Mouse (Mus musculus) liver, adult (tissue): ENCODE data around the gene Etfa.

Experiments
- GATA4 ChIP-seq: IDR thresholded peaks from 2 replicates; pipeline ENCODE4 v1.6.1; 2014; ENCODE audit warnings: mild to moderate bottlenecking, low read length; ENCODE audit not compliant: insufficient replicate concordance

Gene Etfa

DNA sequence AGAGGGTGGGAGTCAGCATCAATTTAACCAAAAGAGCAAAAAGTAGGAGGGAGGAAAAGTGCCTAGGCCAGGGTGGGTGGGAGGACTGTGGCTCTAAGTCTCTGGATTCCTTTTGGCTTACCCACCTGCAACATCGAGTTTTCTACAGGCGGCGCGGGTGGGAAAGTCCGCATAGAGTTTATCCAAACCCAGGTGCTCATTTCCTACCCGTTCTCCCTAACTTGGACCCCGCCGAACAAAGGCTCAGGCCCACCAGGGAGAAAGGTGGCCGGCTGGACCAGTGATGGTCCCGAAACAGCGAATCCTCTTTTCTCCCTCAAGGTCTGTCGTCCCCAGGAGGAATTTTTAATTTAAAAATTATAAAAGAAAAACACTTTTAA, 28.3 kb upstream of the Etfa start:
- no peak for TF ChIP-seq GATA4

DNA sequence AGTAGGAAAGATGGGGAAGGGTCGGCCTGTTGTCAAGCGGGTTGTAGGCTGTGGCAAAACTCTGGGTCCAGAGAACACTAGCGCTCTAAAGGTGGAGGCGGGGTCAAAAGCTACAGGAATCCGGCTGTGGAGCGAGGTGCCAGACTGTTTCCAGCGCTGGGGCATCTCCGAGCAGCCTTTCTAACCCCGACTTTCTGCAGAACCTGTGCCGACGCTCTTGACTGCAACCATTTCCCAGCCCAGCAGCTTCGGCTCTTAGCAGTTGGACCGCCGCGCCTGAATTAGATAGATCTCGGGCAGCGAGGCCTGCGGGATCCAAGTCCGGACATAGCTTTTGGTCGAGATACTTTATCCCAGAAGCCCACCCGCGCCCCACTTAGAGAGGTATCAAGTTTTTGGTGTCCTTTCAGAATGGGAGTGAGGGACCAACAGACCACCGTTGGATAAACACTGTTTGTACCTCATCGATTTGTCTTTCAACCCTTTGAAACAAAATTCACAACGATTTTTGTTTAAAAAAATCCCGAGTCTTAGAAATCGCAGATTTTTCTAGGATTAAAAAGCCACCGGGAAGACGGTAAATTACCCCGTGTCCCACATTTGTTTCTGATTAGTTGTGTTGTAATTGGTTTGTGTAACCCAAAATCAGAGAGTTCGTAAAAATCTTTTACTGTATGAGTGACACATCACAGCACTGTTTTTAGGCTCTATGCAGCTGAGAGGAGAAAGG, 27.8 kb upstream of the Etfa start:
- no peak for TF ChIP-seq GATA4

DNA sequence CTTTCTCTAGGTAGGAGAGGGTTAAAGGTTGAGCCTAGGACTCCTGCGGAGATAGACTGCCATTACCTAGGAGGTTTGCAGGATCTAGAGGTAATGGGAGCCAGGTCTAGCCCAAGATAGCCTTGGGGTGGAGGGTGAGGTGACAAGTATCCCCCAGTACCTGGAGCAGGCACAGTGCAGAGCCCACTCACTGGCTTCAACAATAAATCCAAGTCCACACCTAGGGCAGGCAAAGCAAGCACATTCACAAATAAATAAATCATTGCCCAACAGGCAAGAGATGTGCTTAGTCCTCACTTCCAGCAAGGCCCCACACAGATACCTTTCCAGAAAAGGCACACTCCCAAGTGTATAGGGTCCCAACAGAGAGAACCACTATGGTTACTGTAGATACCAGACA, 27.0 kb upstream of the Etfa start:
- TF ChIP-seq GATA4, result no peak

DNA sequence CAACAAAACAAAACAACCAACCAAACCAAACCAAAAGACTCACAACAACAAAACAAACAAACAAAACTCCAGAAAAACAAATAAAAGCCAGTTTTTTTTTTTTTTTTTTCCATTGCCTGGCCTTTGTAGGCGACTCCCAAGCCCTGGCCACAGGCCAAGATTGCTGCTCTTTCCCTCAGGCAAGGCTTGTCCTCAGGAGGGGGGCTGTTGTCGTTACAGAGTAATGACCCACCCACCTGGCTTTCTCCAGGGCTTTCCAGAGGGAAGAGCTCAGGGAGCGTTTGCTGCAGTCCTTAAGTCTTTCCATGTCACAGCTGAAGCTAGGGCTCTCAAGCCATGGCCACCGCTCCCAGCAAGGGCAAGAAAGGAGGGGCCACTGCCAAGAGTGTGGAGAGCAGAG, 26.3 kb upstream of the Etfa start, which contains the start of gene Isl2:
Gene Isl2 (plus strand): TSS at position 296 of the 400 bp plus-strand sequence.
- TF ChIP-seq GATA4, result no peak

DNA sequence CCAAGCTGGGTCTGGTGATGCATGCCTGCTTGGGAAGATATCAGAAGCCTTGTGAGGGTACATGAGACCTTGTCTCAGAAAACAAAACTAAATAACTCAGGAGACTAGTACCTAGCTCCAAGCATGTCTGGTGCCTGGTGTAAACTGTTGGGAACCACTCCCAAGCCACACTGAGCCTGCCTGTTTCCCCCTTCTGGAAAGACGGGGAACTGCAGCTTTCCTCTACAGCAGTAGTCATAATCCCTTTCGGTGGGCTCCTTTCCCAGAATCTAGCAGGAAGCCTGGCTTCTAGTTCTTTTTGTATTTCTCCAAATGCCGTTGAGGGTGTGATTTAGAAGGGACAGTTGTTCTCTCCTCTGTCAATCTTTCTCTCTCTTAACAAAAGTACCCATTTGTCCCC, 23.9 kb upstream of the Etfa start:
- no peak for TF ChIP-seq GATA4

DNA sequence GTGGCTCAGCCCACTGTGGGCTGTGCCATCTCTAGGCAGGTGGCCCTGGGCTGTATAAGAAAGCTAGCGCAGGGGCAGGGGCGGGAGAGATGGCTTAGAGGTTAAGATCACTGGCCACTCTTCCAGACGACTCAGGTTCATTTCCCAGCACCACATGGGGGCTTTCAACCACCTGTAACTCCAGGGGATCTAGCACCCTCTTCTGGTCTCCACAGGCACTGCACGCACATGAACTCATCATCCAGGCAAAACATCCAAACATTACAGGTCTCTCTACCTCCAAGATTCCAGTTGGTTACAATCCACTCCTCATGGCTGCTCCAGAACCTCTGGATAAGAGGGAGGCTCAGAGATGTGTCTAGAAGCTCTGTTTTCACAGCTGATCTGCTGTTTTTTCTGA, 13.7 kb upstream of the Etfa start:
- TF ChIP-seq GATA4, result no peak

DNA sequence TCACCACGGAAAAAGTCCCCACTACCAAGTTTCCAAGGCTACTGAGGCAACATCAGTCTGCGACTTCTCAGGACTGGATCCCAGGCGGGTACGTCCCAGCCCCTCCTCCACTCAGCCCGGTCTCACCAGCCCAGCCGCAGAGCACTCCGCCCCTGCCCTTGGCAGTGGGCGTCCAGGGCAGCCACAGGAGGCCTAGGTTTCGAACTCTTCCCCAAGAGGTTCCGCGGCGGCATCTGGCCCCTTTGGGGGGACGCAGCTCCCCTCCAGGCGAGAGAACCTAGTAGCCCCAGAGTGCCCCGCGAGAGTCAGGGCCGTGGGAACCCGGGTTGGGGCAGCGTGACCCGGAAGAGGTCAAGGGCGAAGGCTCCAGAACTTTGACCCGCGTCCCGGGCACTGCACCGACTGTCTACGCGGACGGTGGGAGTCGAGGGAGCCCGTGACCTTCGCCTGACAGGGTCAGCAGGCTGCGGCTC, 486 bp downstream of the Etfa start:
- no peak for TF ChIP-seq GATA4

DNA sequence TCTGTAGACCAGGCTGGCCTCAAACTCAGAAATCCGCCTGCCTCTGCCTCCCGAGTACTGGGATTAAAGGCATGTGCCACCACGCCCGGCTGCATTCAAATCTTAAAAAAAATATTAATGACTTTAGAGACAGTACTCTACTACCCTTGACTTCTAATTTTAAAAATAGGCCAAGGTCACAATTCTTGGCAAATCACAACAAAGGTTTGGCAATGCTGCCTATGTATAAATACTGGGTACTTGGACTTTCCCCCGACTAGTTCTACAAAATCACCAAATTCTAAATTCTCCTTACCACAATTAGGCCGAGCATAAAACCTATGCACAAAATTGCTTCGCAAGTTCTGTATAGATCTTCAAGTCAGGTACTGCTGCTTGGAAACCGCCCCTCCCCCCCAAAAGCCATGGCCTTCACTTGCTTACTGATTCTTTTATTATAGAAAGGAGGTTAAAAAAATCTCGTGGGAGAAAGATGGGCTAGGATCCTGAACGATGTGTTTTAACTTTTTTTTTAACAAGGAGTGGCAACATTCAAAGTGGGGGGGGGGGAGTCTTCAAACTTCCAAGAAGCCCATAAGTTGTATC, 1.3 kb downstream of the Etfa start:
- TF ChIP-seq GATA4, result no peak

DNA sequence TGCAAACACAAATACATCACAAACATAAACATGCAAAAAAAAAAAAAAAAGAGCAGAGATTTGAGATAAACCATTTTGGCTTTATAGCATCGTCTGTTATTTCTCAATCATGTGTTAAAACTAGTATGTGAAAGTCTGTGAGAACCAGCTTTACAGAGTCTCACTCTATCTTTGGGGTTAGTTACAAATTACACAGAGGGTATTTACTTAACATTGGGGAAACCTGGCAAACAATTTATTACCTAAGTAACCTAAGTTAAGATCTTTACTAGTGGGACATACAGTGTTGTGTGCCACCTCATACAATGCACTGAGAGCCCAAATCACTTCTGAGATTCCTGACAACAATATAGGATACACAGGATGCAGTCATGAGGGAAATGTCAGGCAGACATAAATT, 2.3 kb downstream of the Etfa start:
- TF ChIP-seq GATA4, result no peak

DNA sequence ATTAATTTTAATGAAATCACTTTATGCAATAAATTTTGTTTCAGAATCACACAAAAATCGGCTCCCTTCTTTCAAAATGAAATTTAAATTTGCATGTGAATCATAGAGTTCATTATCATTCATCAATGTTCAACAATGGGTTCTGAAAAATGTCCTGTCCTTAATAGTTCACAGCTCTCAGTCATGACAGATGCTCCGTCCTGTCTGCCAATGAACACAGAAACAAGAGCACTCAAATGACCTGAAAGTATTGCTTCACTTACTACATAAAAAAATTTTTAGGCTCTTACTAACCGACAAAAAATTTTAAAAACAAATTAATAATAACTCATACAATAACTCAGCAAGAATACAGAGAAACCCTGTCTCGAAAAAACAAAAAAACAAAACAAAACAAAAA, 3.3 kb downstream of the Etfa start:
- no peak for TF ChIP-seq GATA4

DNA sequence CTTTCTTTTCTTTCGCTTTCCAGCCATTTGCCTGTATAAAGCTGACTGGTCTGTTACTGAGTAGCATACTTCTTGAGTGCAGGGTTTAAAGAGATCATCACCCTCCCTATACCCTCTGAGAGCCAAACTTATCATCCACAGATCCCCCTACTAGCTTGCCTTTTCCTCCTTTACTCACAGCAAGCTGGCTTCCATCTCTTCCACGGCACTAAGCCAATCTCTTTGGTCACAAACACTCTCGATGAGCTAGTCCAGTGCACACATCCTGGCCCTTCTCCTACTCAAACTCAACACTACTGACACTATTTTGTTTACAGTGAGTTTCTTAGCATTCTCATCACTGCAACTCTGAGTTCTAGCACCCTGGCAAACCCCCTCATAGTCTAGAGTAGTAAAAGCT, 4.1 kb downstream of the Etfa start:
- no peak for TF ChIP-seq GATA4

DNA sequence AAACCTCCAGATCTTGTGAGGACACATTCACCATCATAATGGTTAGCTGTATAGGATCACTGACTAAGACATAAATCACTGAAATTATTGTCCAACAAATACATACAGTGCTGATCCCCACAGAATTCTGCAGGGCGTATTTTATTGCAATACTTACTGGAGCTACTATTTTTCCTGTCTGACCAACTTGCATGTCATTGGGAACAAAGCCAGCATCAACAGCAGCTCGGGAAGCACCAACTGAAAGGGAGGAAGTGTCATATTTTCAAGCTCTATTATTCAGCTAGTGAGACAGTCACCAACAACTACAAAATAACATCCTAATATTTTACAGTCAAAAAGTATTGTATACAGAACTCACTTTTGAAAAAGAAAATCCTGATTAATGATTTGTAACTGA, 29.9 kb downstream of the Etfa start:
- TF ChIP-seq GATA4, result no peak

DNA sequence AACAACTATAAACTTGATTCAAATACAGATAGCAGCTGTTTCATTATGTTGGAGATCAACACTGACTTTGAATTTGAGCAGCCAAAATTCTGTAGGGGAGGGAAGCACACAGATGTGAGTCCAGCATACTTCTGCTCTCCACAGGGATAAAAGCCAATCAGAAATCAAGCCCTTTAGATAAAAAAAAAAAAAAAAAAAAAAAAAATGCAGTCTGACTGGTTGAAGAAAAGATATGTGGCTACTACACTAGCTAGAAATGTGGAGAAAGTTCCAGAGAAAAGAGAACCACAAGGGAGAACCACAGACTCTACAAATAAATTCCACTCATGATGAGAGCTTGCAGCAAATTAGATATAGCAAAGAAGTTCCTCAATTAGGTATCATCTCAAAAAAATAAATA, 33.3 kb downstream of the Etfa start:
- no peak for TF ChIP-seq GATA4

DNA sequence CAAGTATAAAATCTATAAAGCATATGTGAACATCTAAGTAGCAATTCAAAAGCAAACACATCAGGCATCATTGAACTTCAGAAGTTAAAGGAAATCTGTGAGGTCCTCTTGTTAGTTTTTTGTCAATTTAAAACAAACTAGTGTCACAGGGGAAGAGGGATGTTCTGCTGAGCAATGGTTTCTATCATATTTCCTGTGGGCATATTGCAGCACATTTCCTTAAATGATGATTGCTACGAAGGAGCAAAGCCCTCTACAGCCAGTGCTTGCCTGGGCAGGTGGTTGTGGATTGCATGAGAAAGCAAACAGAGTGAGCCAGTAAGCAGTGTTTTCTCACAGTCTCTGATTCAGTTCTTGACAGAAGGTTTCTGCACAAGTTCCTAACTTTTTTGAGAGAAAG, 36.0 kb downstream of the Etfa start:
- no peak for TF ChIP-seq GATA4

DNA sequence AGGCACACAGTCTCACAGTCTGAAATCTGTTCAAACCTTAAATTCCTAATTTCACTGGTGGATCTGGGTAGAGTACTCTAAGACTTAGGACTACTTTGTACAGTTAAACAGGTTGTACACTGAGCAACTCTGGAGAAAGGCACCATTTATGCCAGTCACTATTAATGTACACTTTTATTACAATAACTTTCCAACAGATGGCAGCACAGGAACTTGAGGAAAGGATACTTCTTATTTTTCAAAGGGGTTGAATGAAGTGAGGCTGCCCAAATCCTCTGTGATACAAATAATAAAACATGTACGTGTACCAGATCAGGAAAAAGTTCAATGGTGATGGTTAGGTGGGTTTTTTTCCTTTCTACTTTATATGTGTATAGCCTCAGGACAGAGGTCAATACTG, 43.6 kb downstream of the Etfa start:
- no peak for TF ChIP-seq GATA4

DNA sequence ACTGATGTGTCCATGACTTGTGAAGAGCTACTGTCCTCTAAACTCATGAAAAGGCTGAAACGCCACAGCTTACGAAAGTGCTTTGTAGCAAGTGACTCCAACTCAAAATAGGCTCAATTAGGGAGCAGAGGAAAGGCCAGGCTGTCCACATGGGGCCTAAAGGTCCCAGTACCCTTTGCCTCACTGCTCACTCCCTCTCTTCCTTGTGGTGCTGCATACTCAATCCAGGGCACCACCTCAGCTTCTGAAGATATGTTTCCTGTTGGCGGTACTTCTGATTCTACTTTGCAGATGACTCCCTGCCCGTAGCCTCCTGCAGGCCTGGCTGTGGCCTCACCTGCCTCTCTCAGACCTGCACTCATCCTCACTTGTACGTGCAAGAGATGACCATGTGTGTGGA, 58.7 kb downstream of the Etfa start:
- TF ChIP-seq GATA4, result no peak

DNA sequence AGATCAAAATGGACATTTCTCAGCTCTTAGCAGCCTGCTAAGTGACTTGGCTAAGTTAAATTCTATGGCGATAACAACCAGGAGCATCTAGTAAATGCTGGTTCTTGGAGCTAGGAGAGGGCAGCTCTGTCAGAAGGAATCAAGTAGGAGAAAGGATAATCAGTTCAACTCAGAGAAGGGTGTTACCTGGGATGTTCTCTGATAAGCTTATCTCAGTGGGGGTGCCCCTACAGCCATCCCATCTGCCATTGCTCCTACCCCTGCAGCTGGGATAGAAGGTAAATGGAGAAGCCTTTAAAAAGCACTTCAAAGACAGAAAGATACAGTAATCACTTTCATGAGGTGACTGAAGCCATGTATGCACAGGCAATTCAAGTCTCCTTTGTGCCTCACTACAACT, 59.1 kb downstream of the Etfa start:
- TF ChIP-seq GATA4, result no peak
